In the genomic region with DNA sequence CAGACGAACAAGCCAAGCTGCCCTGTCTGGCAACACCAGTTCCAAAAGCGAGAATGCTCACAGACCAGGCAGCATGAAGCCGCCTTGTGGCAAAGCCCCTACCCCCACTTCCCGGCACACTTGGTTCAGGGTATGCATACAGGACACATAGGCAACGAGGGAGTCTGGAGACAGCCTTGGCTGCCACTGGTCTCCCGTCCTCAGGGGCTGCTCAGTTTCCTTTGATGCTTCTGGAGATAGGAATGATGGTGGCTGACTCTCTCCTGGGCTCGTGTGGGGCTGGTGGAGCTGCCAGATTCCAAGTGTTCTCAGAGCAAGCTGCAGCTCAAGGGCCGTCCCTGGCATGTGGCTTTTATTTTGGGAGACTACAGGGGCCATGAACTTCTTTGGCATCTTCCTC, we compare ENCODE assay signal across 30 mouse cellular contexts. TPM values are rescaled to one million over a fixed set of nuclear protein-coding genes. Genes with fewer than 3 reads are reported as not detected.
"Had no signal": no experiment of that assay in that cellular context is flagged by ENCODE, and none has a peak within 500 bp of the region (broad histone marks: within the 10 kb centered on the region; RNA-seq: fewer than 3 reads in every experiment).

No protein-coding gene starts in this region.

- H3K4me2 ChIP-seq: heart, embryonic 12.5 days; hindbrain, embryonic 12.5 days; hindbrain, embryonic 14.5 days; kidney, embryonic 15.5 days; limb, embryonic 13.5 days; limb, embryonic 15.5 days; liver, embryonic 12.5 days had no signal

- H3K9me3 ChIP-seq: heart, embryonic 12.5 days; hindbrain, embryonic 12.5 days; kidney, embryonic 15.5 days; limb, embryonic 13.5 days; limb, embryonic 15.5 days; liver, embryonic 12.5 days had no signal

- H3K4me1 ChIP-seq: hindbrain, embryonic 12.5 days had no signal

- H3K27me3 ChIP-seq: heart, embryonic 12.5 days; hindbrain, embryonic 12.5 days; kidney, embryonic 15.5 days; limb, embryonic 13.5 days; limb, embryonic 15.5 days had no signal

- DNase-seq: gastrocnemius, postnatal 14 days; gastrocnemius, postnatal 36 days; heart, adult 18-20 months; heart, postnatal 14 days; heart, postnatal 36 days; kidney, adult 11 months; kidney, postnatal 14 days; layer of hippocampus, adult 9-11 months; layer of hippocampus, postnatal 36 days; left cerebral cortex, postnatal 4 days had no signal

- H3K36me3 ChIP-seq: heart, embryonic 12.5 days; hindbrain, embryonic 12.5 days; kidney, embryonic 15.5 days; limb, embryonic 13.5 days; limb, embryonic 15.5 days; liver, embryonic 12.5 days had no signal

- H3K4me3 ChIP-seq: heart, embryonic 12.5 days; hindbrain, embryonic 12.5 days; kidney, embryonic 15.5 days; limb, embryonic 13.5 days; limb, embryonic 15.5 days; liver, embryonic 12.5 days had no signal

- H3K9ac ChIP-seq: heart, embryonic 12.5 days; hindbrain, embryonic 12.5 days; hindbrain, embryonic 14.5 days; kidney, embryonic 15.5 days; limb, embryonic 13.5 days; limb, embryonic 15.5 days; liver, embryonic 12.5 days; liver, embryonic 14.5 days had no signal

- ATAC-seq: hindbrain, postnatal 0 days; intestine, embryonic 16.5 days; liver, embryonic 12.5 days had no signal

- H3K27ac ChIP-seq: hindbrain, embryonic 12.5 days; hindbrain, embryonic 14.5 days; hindbrain, postnatal 0 days; kidney, embryonic 15.5 days; kidney, postnatal 0 days; limb, embryonic 13.5 days; limb, embryonic 15.5 days; liver, embryonic 12.5 days; liver, embryonic 14.5 days had no signal

RNA-seq across cellular contexts. Expression of a gene that starts 26.4 kb away (rescaled TPM):
- total RNA-seq: hematopoietic stem cell, adult 5-6 weeks had no signal

RNA-seq across cellular contexts. Expression of a gene that starts 54.9 kb away (rescaled TPM):
- total RNA-seq: gastrocnemius, adult 18-20 months; gastrocnemius, adult 8-10 months; gastrocnemius, postnatal 36 days; heart, adult 18-20 months; heart, postnatal 14 days; heart, postnatal 36 days; liver, adult 2 months had no signal
- polyA plus RNA-seq: gonadal fat pad, adult 2 months; heart, embryonic 14.5 days; intestine, embryonic 16.5 days; kidney, embryonic 15.5 days; large intestine, adult 2 months; limb, embryonic 11.5 days; limb, embryonic 13.5 days; liver, adult 2 months; liver, embryonic 12.5 days; liver, embryonic 14.5 days; liver, embryonic 16.5 days had no signal
